Mouse (Mus musculus) C2C12 (cell line): ENCODE results near the gene Lmx1a. TPM values are rescaled to one million over a fixed set of nuclear protein-coding genes. Genes with fewer than 3 reads are reported as not detected.

ENCODE experiments used
- H3K27me3 ChIP-seq: one replicate; pipeline ENCODE4 v1.6.1; 2011; ENCODE audit not compliant: control insufficient read depth, insufficient read depth, insufficient read length
- H3K36me3 ChIP-seq: one replicate; pipeline ENCODE4 v1.6.1; 2011; ENCODE audit not compliant: control insufficient read depth, insufficient read depth
- H3K4me3 ChIP-seq: one replicate; pipeline ENCODE4 v1.5.1; 2011; ENCODE audit warnings: mild to moderate bottlenecking, control low read depth; ENCODE audit not compliant: poor library complexity, insufficient read depth, severe bottlenecking
- H3K79me2 ChIP-seq: one replicate; pipeline ENCODE4 v1.6.1; 2011; ENCODE audit not compliant: control insufficient read depth, insufficient read depth
- H3K79me3 ChIP-seq: one replicate; pipeline ENCODE4 v1.6.1; 2011; ENCODE audit warnings: low read depth, control low read depth
- H3ac ChIP-seq: one replicate; pipeline ENCODE3; 2011; ENCODE audit warnings: low read depth; ENCODE audit not compliant: control insufficient read depth, insufficient read length
- CEBPB ChIP-seq: IDR thresholded peaks from one replicate; pipeline ENCODE4 v1.6.1; 2011; ENCODE audit warnings: low read depth, mild to moderate bottlenecking, control low read depth, moderate library complexity
- CTCF ChIP-seq: IDR thresholded peaks from one replicate; pipeline ENCODE4 v1.5.1; 2011; ENCODE audit not compliant: control insufficient read depth, insufficient read depth, insufficient read length
- FOSL1 ChIP-seq: IDR thresholded peaks from one replicate; pipeline ENCODE4 v1.8.0; 2011; ENCODE audit warnings: mild to moderate bottlenecking, low read length; ENCODE audit not compliant: poor library complexity, insufficient read depth, severe bottlenecking
- MAX ChIP-seq: IDR thresholded peaks from one replicate; pipeline ENCODE4 v1.6.1; 2011; ENCODE audit warnings: mild to moderate bottlenecking, control low read depth
- MYOD1 ChIP-seq: IDR thresholded peaks from one replicate; pipeline ENCODE4 v1.6.1; 2011; ENCODE audit warnings: low read depth; ENCODE audit not compliant: control insufficient read depth, insufficient read length
- MYOG ChIP-seq: IDR thresholded peaks from one replicate; pipeline ENCODE4 v1.6.1; 2011; ENCODE audit not compliant: control insufficient read depth, insufficient read length; ENCODE audit errors: extremely low read depth
- USF1 ChIP-seq: IDR thresholded peaks from one replicate; pipeline ENCODE4 v1.6.1; 2011; ENCODE audit warnings: low read depth, mild to moderate bottlenecking, control low read depth, moderate library complexity
- polyA plus RNA-seq: library from polyadenylated mRNA; unstranded; fragments of >200 nt; fragmentation: generic; extraction: Trizol; gene quantifications from one replicate; pipeline ENCODE4 v1.2.1, GENCODE M21; 2012; ENCODE audit warnings: missing spikeins

Lmx1a gene
- polyA plus RNA-seq, 1 experiment, result 0.04 TPM

DNA sequence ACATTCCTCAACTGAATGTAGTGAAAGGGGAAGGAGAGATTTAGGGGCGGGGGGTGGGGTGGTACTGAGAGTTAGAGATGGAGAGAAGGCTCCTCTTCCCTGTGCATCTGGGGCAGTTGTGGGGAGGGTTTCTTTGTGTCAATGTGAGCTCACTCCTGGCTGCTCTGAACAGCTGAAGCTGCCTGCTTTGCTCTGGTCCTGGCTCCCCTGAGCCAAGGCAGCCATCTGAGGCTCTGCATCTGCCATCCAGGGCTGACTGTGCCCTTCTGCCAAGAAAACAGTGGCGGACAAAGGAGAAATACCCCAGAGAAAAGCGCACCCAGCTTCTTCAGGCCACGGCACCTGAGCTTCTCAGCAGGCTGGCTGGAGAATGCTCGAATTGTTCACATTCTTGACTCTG lies 199.1 kb downstream of the Lmx1a start:
- no peaks in the 10 kb centered on the region for H3K36me3 ChIP-seq
- H3ac ChIP-seq, result no peak overlapping the region
- no peak overlapping the region for H3K4me3 ChIP-seq
- TF ChIP-seq CEBPB (no peak), MYOD1 (no peak), FOSL1 (no peak), CTCF (no peak), MYOG (no peak), USF1 (no peak), MAX (no peak)
- H3K79me3 ChIP-seq, result no peaks in the 10 kb centered on the region
- H3K79me2 ChIP-seq, result no peaks in the 10 kb centered on the region
- H3K27me3 ChIP-seq, result peaks cover 10% of the 10 kb centered on the region

DNA sequence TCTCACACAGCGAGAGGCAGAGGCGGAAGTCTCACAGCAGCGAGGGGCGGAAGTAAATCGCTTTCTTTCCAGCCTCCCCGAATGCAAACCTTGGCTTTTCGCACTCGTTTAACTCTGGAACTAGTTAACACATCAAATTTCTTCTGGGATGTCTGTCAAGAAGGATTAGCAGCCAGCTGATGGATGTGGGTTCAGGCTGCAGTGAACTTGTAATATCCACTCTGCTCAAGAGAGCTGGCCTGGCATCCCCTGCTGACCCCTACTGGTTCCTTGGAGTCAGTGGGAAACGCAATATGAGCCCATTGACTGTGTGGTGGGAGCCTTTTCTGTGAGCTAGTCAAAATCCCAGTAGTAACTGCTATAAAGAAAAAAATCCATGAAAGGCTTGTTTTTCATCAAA lies 199.8 kb downstream of the Lmx1a start:
- Histone ChIP-seq H3K4me3 (no peak overlapping the region), H3ac (no peak overlapping the region), H3K36me3 (no peaks in the 10 kb centered on the region), H3K27me3 (peaks cover 10% of the 10 kb centered on the region), H3K79me3 (no peaks in the 10 kb centered on the region), H3K79me2 (no peaks in the 10 kb centered on the region)
- TF ChIP-seq USF1 (no peak), FOSL1 (no peak), CEBPB (no peak), MAX (no peak), CTCF (no peak), MYOD1 (no peak), MYOG (no peak)

DNA sequence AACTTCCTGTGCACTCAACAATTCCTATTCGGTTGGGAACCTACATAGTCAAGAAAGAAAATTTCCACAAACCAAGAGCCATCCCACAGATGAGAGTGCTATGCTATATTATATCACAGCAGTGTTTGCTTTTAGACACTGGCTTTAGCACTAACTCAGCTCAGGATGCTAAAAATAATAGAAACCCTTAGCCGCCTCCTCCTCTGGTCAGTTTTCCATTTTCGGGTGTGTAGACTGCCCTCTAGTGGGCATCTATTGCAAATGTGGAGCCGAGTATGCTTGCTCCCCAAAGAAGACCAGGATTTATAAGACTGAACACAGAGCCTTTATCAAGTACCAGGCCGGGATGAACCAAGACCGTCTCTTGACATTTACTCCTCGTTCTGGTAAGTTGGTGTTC lies 207.2 kb downstream of the Lmx1a start:
- H3ac ChIP-seq, result no peak overlapping the region
- peaks cover 23% of the 10 kb centered on the region for H3K27me3 ChIP-seq
- H3K79me3 ChIP-seq, result no peaks in the 10 kb centered on the region
- no peaks in the 10 kb centered on the region for H3K36me3 ChIP-seq
- H3K4me3 ChIP-seq, result no peak overlapping the region
- H3K79me2 ChIP-seq, result no peaks in the 10 kb centered on the region
- TF ChIP-seq USF1 (no peak), MAX (no peak), FOSL1 (no peak), MYOG (no peak), CTCF (no peak), MYOD1 (no peak), CEBPB (no peak)

Other genes with a start within 250 kb of the Lmx1a start
- not detected for gene Lrrc52, start 222.5 kb upstream of the Lmx1a start, polyA plus RNA-seq
- gene Rxrg, start 90.9 kb upstream of the Lmx1a start, polyA plus RNA-seq, result not detected